ENCODE assay signal across 9 mouse cellular contexts in genomic region chr19:4644271-4644670, GRCm38 (mm10). TPM values are rescaled to one million over a fixed set of nuclear protein-coding genes. Genes with fewer than 3 reads are reported as not detected.
DNase-seq lines count a peak whose midpoint lies in the region; ATAC-seq lines count a peak whose summit lies in the region.
"Had no signal": no experiment of that assay in that cellular context is flagged by ENCODE, and none has a peak within 500 bp of the region (broad histone marks: within the 10 kb centered on the region; RNA-seq: fewer than 3 reads in every experiment).

No protein-coding gene starts in this region.

- no peaks in the 10 kb centered on the region for H3K27me3 ChIP-seq in midbrain, embryonic 14.5 days (ENCODE audit: control insufficient read depth, insufficient read depth, low read length)
- H3K27me3 ChIP-seq: embryonic facial prominence, embryonic 15.5 days; limb, embryonic 13.5 days had no signal

- no peak overlapping the region for H3K27ac ChIP-seq in midbrain, embryonic 14.5 days (replicated peaks; ENCODE audit: low read depth, low read length)
- H3K27ac ChIP-seq: embryonic facial prominence, embryonic 15.5 days; limb, embryonic 13.5 days had no signal

- DNase-seq in testis, postnatal 10 days (ENCODE audit: low spot score), result peak; percentile 50
- DNase-seq in testis, postnatal 14 days (ENCODE audit: low spot score), result no peak
- peak; percentile 64 for DNase-seq in cerebellum, adult 11-12 months
- peak; percentile 46 for DNase-seq in kidney, adult 9 months
- DNase-seq in midbrain, embryonic 14.5 days, result peak; percentile 72
- DNase-seq in MN1 (ENCODE audit: low spot score), result no peak

- H3K4me1 ChIP-seq in midbrain, embryonic 14.5 days (ENCODE audit: control insufficient read depth, insufficient read depth, low read length), result no peaks in the 10 kb centered on the region
- H3K4me1 ChIP-seq: embryonic facial prominence, embryonic 15.5 days; limb, embryonic 13.5 days had no signal

- ATAC-seq in midbrain, embryonic 14.5 days (ENCODE audit: low FRiP score, low TSS enrichment), result no peak
- ATAC-seq in granulocyte monocyte progenitor cell, adult 5-6 weeks (replicated peaks; ENCODE audit: poor library complexity, severe bottlenecking), result no peak

- no peaks in the 10 kb centered on the region for H3K9me3 ChIP-seq in midbrain, embryonic 14.5 days (ENCODE audit: control insufficient read depth, low read length)
- H3K9me3 ChIP-seq: embryonic facial prominence, embryonic 15.5 days; limb, embryonic 13.5 days had no signal

- H3K4me3 ChIP-seq in midbrain, embryonic 14.5 days (replicated peaks; ENCODE audit: low read depth, low read length), result no peak overlapping the region
- H3K4me3 ChIP-seq: embryonic facial prominence, embryonic 15.5 days; limb, embryonic 13.5 days had no signal

- no peak overlapping the region for H3K9ac ChIP-seq in midbrain, embryonic 14.5 days (replicated peaks; ENCODE audit: low read length)
- H3K9ac ChIP-seq: embryonic facial prominence, embryonic 15.5 days; limb, embryonic 13.5 days had no signal

- WGBS in midbrain, embryonic 14.5 days, result 43% methylated on average over 10 of the region's 10 CpGs

- H3K4me2 ChIP-seq in midbrain, embryonic 14.5 days (ENCODE audit: low read length), result no peak overlapping the region
- H3K4me2 ChIP-seq: embryonic facial prominence, embryonic 15.5 days; limb, embryonic 13.5 days had no signal

- H3K36me3 ChIP-seq in midbrain, embryonic 14.5 days (ENCODE audit: control insufficient read depth, insufficient read depth, low read length), result no peaks in the 10 kb centered on the region
- H3K36me3 ChIP-seq: embryonic facial prominence, embryonic 15.5 days; limb, embryonic 13.5 days had no signal

RNA-seq across cellular contexts. Expression of gene Rce1, which starts 18.8 kb away (rescaled TPM):
- polyA plus RNA-seq in midbrain, embryonic 14.5 days (2014; fragmentation: Nextera tagmentation; extraction: Ambion mirVana), result 48.5 and 52.1 TPM in 2 replicates
- total RNA-seq in granulocyte monocyte progenitor cell, adult 5-6 weeks (2014; fragmentation: Nextera tagmentation), result 30.4 and 40.9 TPM in 2 replicates
- 19.6 and 28.2 TPM in 2 replicates for total RNA-seq in granulocyte monocyte progenitor cell, adult 5-6 weeks (2017)

RNA-seq across cellular contexts. Expression of gene Lrfn4, which starts 28.8 kb away (rescaled TPM):
- 14.1 and 18.8 TPM in 2 replicates for polyA plus RNA-seq in midbrain, embryonic 14.5 days (2014; fragmentation: Nextera tagmentation; extraction: Ambion mirVana)
- total RNA-seq in granulocyte monocyte progenitor cell, adult 5-6 weeks (2014; fragmentation: Nextera tagmentation), result 2.6 and 3.5 TPM in 2 replicates
- 1.8 and 3.7 TPM in 2 replicates for total RNA-seq in granulocyte monocyte progenitor cell, adult 5-6 weeks (2017)

RNA-seq across cellular contexts. Expression of gene Gm960, which starts 54.2 kb away (rescaled TPM):
- 6.2 and 7.6 TPM in 2 replicates for polyA plus RNA-seq in midbrain, embryonic 14.5 days (2014; fragmentation: Nextera tagmentation; extraction: Ambion mirVana)
- total RNA-seq in granulocyte monocyte progenitor cell, adult 5-6 weeks (2014; fragmentation: Nextera tagmentation), result not detected in 2 replicates
- not detected in 2 replicates for total RNA-seq in granulocyte monocyte progenitor cell, adult 5-6 weeks (2017)

Comparison
In these comparisons a context has a peak if more than half of its experiments do, and no peak if none do; other contexts are left out.
1. DNase-seq: peak in testis, postnatal 10 days (single experiment), cerebellum, adult 11-12 months (single experiment), kidney, adult 9 months (single experiment) and midbrain, embryonic 14.5 days (single experiment); none in testis, postnatal 14 days (single experiment) and MN1 (single experiment).